Mouse (Mus musculus) thymus, adult 2 months (tissue): ENCODE results near the gene Gm10197. TPM values are rescaled to one million over a fixed set of nuclear protein-coding genes. Genes with fewer than 3 reads are reported as not detected.

Experiments
- DNase-seq: peaks from one replicate; pipeline ENCODE4 v3.0.0; 2021
- H3K27ac ChIP-seq: fragments of 200-500 bp; 2 replicates; pipeline ENCODE4 v1.5.1; 2012; ENCODE audit warnings: low read length, control low read depth; ENCODE audit not compliant: control insufficient read depth, insufficient read depth
- H3K27me3 ChIP-seq: fragments of 200-500 bp; 2 replicates; pipeline ENCODE4 v1.6.1; 2012; ENCODE audit warnings: mild to moderate bottlenecking, low read length, moderate library complexity, mixed read lengths; ENCODE audit not compliant: control insufficient read depth, insufficient read depth
- H3K36me3 ChIP-seq: fragments of 200-500 bp; 2 replicates; pipeline ENCODE4 v1.6.1; 2012; ENCODE audit warnings: mild to moderate bottlenecking, low read length, moderate library complexity; ENCODE audit not compliant: control insufficient read depth, insufficient read depth
- H3K4me1 ChIP-seq: fragments of 200-500 bp; replicated peaks from 2 replicates; pipeline ENCODE4 v1.6.1; 2012; ENCODE audit warnings: low read length; ENCODE audit not compliant: control insufficient read depth, insufficient read depth
- H3K4me3 ChIP-seq: fragments of 200-500 bp; 2 replicates; pipeline ENCODE4 v1.5.1; 2012; ENCODE audit warnings: mild to moderate bottlenecking, low read length, control low read depth, moderate library complexity; ENCODE audit not compliant: control insufficient read depth, insufficient read depth
- CTCF ChIP-seq: fragments of 200-500 bp; IDR thresholded peaks from 2 replicates; pipeline ENCODE4 v1.5.1; 2012; ENCODE audit warnings: mild to moderate bottlenecking, control low read depth, low read length, moderate library complexity, borderline replicate concordance; ENCODE audit not compliant: control insufficient read depth, poor library complexity, insufficient read depth; ENCODE audit errors: extremely low read depth
- POLR2A ChIP-seq: fragments of 200-500 bp; IDR thresholded peaks from 2 replicates; pipeline ENCODE4 v1.6.1; 2012; ENCODE audit warnings: mild to moderate bottlenecking, low read length, control low read depth, moderate library complexity; ENCODE audit not compliant: control insufficient read depth, poor library complexity, insufficient read depth; ENCODE audit errors: extremely low read depth
- WGBS: fragments of 180-500 bp; shearing (Covaris S2); methylation state at CpG from one replicate; pipeline ENCODE4 v1.1.7; 2018; 5-methylcytosine and 5-hydroxymethylcytosine counted together
- polyA plus RNA-seq: library from polyadenylated mRNA; depleted of rRNA; stranded (reverse); fragments of >200 nt; gene quantifications from 2 replicates; pipeline ENCODE4 v1.2.3, GENCODE M21; 2012

Gm10197 gene
- polyA plus RNA-seq, 1 experiment, result not detected

- Histone ChIP-seq H3K27ac (no peak overlapping the region), H3K27me3 (no peaks in the 10 kb centered on the region), H3K4me1 (peaks cover 7% of the 10 kb centered on the region), H3K4me3 (no peak overlapping the region), H3K36me3 (peaks cover 11% of the 10 kb centered on the region; the same call in 1 of the 2 replicates)
- WGBS, result 97% methylated on average over 6 of the region's 6 CpGs
- no peak for TF ChIP-seq POLR2A
- no peak for TF ChIP-seq CTCF
- DNase-seq, result no peak
Observed at GRCm38 (mm10) chr19:53333730-53334129, 37.8 kb downstream of the Gm10197 start.

GRCm38 (mm10) chr19:53331882-53332500, 39.6 kb downstream of the Gm10197 start:
- TF ChIP-seq CTCF (no peak), POLR2A (no peak)
- 96% methylated on average over 21 of the region's 21 CpGs for WGBS
- peaks cover 7% of the 10 kb centered on the region for H3K4me1 ChIP-seq
- H3K36me3 ChIP-seq, result peaks cover 11% of the 10 kb centered on the region; the same call in 1 of the 2 replicates
- no peak overlapping the region for H3K27ac ChIP-seq
- H3K4me3 ChIP-seq, result no peak overlapping the region
- no peak for DNase-seq
- H3K27me3 ChIP-seq, result no peaks in the 10 kb centered on the region

- H3K27ac ChIP-seq, result 0 out of 2 replicates have a peak overlapping the region, but pooled peaks have one; percentile 7
- WGBS, result under 1% methylated on average over 29 of the region's 29 CpGs
- peak overlapping the region; percentile 87 for H3K4me3 ChIP-seq
- DNase-seq, result peak; percentile 86
- H3K4me1 ChIP-seq, result peaks cover 16% of the 10 kb centered on the region
- H3K36me3 ChIP-seq, result peaks cover 5% of the 10 kb centered on the region; the same call in 1 of the 2 replicates
- no peak for TF ChIP-seq POLR2A
- no peak for TF ChIP-seq CTCF
- no peaks in the 10 kb centered on the region for H3K27me3 ChIP-seq
Observed at GRCm38 (mm10) chr19:53329992-53330381, 41.6 kb downstream of the Gm10197 start.

- H3K27ac ChIP-seq, result peak overlapping the region; percentile 7; the same call in 1 of the 2 replicates
- H3K4me3 ChIP-seq, result peak overlapping the region; percentile 87
- H3K4me1 ChIP-seq, result peaks cover 16% of the 10 kb centered on the region
- TF ChIP-seq POLR2A, result peak; percentile 68
- peak; percentile 78; the same call in 1 of the 2 replicates for TF ChIP-seq CTCF
- under 1% methylated on average over 95 of the region's 106 CpGs for WGBS
- H3K27me3 ChIP-seq, result no peaks in the 10 kb centered on the region
- H3K36me3 ChIP-seq, result 0 out of 2 replicates have a peak, but pooled peaks cover 5% of the 10 kb centered on the region
- peak; percentile 87 for DNase-seq
Observed at GRCm38 (mm10) chr19:53329221-53329991, 42.2 kb downstream of the Gm10197 start.

GRCm38 (mm10) chr19:53328116-53328515, 43.5 kb downstream of the Gm10197 start:
- H3K27me3 ChIP-seq, result no peaks in the 10 kb centered on the region
- H3K27ac ChIP-seq, result no peak overlapping the region
- DNase-seq, result peak; percentile 22
- WGBS, result 43% methylated on average over 9 of the region's 9 CpGs
- no peak for TF ChIP-seq CTCF
- no peak for TF ChIP-seq POLR2A
- no peak overlapping the region for H3K4me3 ChIP-seq
- H3K4me1 ChIP-seq, result peaks cover 16% of the 10 kb centered on the region
- 0 out of 2 replicates have a peak, but pooled peaks cover 5% of the 10 kb centered on the region for H3K36me3 ChIP-seq

GRCm38 (mm10) chr19:53325578-53326295, 45.8 kb downstream of the Gm10197 start:
- DNase-seq, result no peak
- Histone ChIP-seq H3K27ac (no peak overlapping the region), H3K4me3 (no peak overlapping the region), H3K27me3 (no peaks in the 10 kb centered on the region), H3K4me1 (peaks cover 16% of the 10 kb centered on the region), H3K36me3 (no peaks in the 10 kb centered on the region)
- WGBS, result 26% methylated on average over 27 of the region's 27 CpGs
- TF ChIP-seq CTCF, result no peak
- TF ChIP-seq POLR2A, result no peak
